ENCODE assay signal across 17 mouse cellular contexts in the genomic region with DNA sequence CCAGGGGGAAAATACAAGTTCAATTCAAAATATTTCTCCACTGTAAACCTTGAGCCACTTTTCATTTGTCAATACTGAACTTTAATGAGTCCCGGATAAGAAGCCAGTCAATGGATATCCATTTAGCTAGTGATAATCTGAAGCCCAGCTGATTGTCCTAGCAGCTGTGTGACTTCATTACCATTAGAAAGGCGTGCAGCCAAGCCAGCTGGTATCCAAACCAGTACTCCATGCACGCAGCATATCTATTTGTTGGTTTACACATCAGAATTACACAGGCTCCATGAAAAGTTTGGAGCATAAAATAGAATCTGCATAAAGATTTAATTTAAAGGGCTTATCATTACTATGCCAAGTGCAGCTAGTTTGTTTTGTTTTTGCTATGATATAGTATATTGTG.
A peak's percentile ranks its signal among the peaks of the same experiment; 100 is the strongest.
DNase-seq lines count a peak whose midpoint lies in the region; ATAC-seq lines count a peak whose summit lies in the region.
"Had no signal": no experiment of that assay in that cellular context is flagged by ENCODE, and none has a peak within 500 bp of the region (broad histone marks: within the 10 kb centered on the region; RNA-seq: fewer than 3 reads in every experiment).

No protein-coding gene starts in this region.

- H3K9ac ChIP-seq in forebrain, embryonic 16.5 days (replicated peaks; ENCODE audit: low read depth, low read length), result no peak overlapping the region
- H3K9ac ChIP-seq in midbrain, embryonic 12.5 days (replicated peaks), result no peak overlapping the region

- H3K4me1 ChIP-seq in forebrain, embryonic 16.5 days (replicated peaks; ENCODE audit: control insufficient read depth, insufficient read depth, low read length), result peaks cover 16% of the 10 kb centered on the region
- peaks cover 11% of the 10 kb centered on the region for H3K4me1 ChIP-seq in midbrain, embryonic 12.5 days
- H3K4me1 ChIP-seq: heart, embryonic 10.5 days had no signal

- H3K36me3 ChIP-seq in forebrain, embryonic 16.5 days (ENCODE audit: control insufficient read depth, insufficient read depth), result no peaks in the 10 kb centered on the region
- no peaks in the 10 kb centered on the region for H3K36me3 ChIP-seq in midbrain, embryonic 12.5 days
- H3K36me3 ChIP-seq: heart, embryonic 10.5 days had no signal

- no peak overlapping the region for H3K4me2 ChIP-seq in forebrain, embryonic 16.5 days (ENCODE audit: low read length)
- H3K4me2 ChIP-seq in midbrain, embryonic 12.5 days (replicated peaks), result 0 out of 2 replicates have a peak overlapping the region, but pooled peaks have one; percentile 2
- H3K4me2 ChIP-seq: liver, embryonic 11.5 days had no signal

- no peak overlapping the region for H3K27ac ChIP-seq in forebrain, embryonic 16.5 days (ENCODE audit: low read length)
- 0 out of 2 replicates have a peak overlapping the region, but pooled peaks have one; percentile 25 for H3K27ac ChIP-seq in midbrain, embryonic 12.5 days (replicated peaks)
- H3K27ac ChIP-seq: gastrocnemius, adult 2 months; heart, embryonic 10.5 days; layer of hippocampus, adult 2 months had no signal

- H3K4me3 ChIP-seq in forebrain, embryonic 16.5 days (replicated peaks; ENCODE audit: low read length), result no peak overlapping the region
- no peak overlapping the region for H3K4me3 ChIP-seq in midbrain, embryonic 12.5 days
- H3K4me3 ChIP-seq: erythroblast, embryonic 14.5 days; gastrocnemius, adult 2 months; heart, embryonic 10.5 days; layer of hippocampus, adult 2 months had no signal

- ATAC-seq in forebrain, embryonic 16.5 days, result peak; percentile 94
- peak; percentile 96 for ATAC-seq in midbrain, embryonic 12.5 days (ENCODE audit: low FRiP score, low read depth)
- no peak for ATAC-seq in CD4-positive, CD25-positive, alpha-beta regulatory T cell, adult 4 months
- no peak for ATAC-seq in cerebellum, adult (ENCODE audit: insufficient number of reproducible peaks, low FRiP score, low TSS enrichment)

- H3K9me3 ChIP-seq in forebrain, embryonic 16.5 days (ENCODE audit: control insufficient read depth, low read length), result no peaks in the 10 kb centered on the region
- no peaks in the 10 kb centered on the region for H3K9me3 ChIP-seq in midbrain, embryonic 12.5 days
- H3K9me3 ChIP-seq: heart, embryonic 10.5 days had no signal

- 5% methylated on average over 3 of the region's 3 CpGs for WGBS in forebrain, embryonic 16.5 days
- WGBS in midbrain, embryonic 12.5 days, result 11% methylated on average over 3 of the region's 3 CpGs

- H3K27me3 ChIP-seq in forebrain, embryonic 16.5 days (replicated peaks; ENCODE audit: control insufficient read depth, insufficient read depth, low read length), result no peaks in the 10 kb centered on the region
- no peaks in the 10 kb centered on the region for H3K27me3 ChIP-seq in midbrain, embryonic 12.5 days

- peak; percentile 28 to 44 for DNase-seq in right cerebral cortex, postnatal 10 days (ENCODE audit: low spot score in 2 of 2)
- DNase-seq in right cerebral cortex, adult 2 months (ENCODE audit: low spot score in 2 of 2), result no peak
- no peak for DNase-seq in ovary, postnatal 10 days (ENCODE audit: low spot score)
- DNase-seq: cerebellum, postnatal 36 days; gastrocnemius, adult 2 months; heart, postnatal 4 days; kidney, adult 9 months; right cerebral cortex, postnatal 14 days; thymus, postnatal 25 days had no signal

Comparison
In these comparisons a context has a peak if more than half of its experiments do, and no peak if none do; other contexts are left out.
1. DNase-seq: peak in right cerebral cortex, postnatal 10 days (2 of 2); none in right cerebral cortex, adult 2 months (0 of 2) and ovary, postnatal 10 days (single experiment).
2. ATAC-seq: peak in forebrain, embryonic 16.5 days (single experiment) and midbrain, embryonic 12.5 days (single experiment); none in CD4-positive, CD25-positive, alpha-beta regulatory T cell, adult 4 months (single experiment) and cerebellum, adult (single experiment).